Mouse (Mus musculus) heart, embryonic 10.5 days (tissue): Measurements from ENCODE around the gene BC030500. TPM values are rescaled to one million over a fixed set of nuclear protein-coding genes. Genes with fewer than 3 reads are reported as not detected.

Experiments
- polyA plus RNA-seq: library from polyadenylated mRNA; unstranded; fragments of >200 nt; fragmentation: Nextera tagmentation; extraction: Ambion mirVana; gene quantifications from 2 replicates; pipeline ENCODE4 v1.2.1, GENCODE M21; 2016

The BC030500 gene
- polyA plus RNA-seq, 1 experiment from 2014 or later, result 0.48 TPM

Other genes starting within 250 kb of the BC030500 start
- gene Galntl6, start 885 bp downstream of the BC030500 start, polyA plus RNA-seq, result 0.11 and 0.54 TPM in 2 replicates